Mouse (Mus musculus): ENCODE results near the gene Wdr24.

The Wdr24 gene

DNA sequence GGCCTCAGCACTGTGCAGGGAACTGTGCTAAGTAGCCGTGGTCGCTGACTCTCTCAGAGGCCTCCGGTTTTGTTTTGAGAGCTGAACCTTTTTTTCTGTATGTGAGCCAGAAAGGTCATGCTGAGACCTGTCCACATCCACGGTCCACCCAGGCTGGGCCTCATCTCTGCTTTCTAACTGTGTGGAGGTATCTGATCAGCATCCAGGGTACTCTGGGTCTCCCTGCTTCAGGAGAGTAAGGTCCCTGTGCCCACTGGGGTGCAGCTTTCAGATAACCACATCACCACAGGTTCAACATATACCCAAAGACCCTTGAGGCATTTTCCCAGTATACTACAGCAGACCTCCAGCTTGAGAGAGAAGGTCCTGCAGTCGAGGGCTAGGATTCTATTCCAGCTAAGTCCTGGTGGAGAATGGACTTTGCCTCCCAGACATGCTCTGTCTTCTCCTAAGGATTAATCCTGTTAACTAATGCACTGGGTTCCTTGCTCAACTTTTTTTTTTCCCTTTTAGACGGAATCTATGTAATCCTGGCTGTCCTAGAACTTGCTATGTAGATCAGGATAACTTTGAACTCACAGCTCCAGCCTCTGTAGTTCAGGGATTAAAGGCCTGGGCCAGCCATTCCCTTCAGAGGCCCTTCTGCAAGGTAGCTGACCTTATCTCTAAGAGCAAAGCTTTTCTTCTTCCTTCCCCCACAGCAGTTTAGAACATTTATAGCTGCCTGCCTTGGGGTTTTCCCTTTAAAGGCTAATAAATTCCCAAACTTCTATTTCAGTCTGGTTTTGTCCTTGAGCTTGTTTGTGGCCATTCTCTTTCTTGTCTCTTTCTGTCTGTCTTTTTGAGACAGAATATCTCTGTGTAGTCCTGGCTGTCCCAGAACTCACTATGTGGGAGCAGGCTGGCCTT, 38.5 kb downstream of the Wdr24 start:
- DNase-seq: peak; percentile 34 to 49

DNA sequence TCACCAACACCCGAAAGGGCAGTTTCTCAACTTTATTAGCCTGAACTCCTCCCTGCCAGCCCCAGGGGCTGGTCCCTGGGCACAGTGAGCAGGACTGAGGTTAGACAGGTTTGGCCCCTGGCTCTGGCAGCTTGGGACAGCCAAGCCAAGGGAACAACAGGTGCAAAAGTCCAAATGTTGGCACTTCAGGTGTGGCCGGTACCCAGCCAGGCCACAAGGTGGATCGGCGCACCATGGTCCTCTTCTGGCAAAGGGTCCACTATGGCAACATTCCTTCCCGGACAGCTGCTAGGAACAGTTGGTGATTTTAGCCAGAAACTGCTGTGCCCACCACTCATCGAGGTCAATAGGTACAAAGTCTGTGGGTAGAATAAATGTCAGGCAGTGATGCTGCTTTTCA, 40.3 kb downstream of the Wdr24 start:
- peak; percentile 59 to 73 for DNase-seq

DNA sequence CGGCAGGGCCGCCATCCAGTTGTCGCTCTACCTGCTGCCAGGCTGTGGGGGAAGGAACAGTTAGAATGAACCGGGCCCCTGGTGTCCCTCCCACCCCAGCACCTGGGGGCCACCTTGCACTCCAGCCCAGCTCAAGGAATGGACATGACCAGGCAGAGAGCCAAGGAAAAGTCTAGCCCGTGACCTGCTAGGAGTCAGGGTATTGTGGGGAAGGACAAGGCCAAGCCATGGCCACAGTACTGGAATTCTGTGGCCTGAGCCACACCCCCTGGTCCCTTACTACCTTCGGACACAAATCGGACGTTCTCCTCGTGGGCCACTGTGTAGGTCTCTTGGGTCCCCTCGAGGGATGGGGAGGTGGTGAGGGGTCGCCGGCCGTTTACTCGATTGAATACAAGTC, 40.9 kb downstream of the Wdr24 start:
- DNase-seq: peak; percentile 60 to 61

DNA sequence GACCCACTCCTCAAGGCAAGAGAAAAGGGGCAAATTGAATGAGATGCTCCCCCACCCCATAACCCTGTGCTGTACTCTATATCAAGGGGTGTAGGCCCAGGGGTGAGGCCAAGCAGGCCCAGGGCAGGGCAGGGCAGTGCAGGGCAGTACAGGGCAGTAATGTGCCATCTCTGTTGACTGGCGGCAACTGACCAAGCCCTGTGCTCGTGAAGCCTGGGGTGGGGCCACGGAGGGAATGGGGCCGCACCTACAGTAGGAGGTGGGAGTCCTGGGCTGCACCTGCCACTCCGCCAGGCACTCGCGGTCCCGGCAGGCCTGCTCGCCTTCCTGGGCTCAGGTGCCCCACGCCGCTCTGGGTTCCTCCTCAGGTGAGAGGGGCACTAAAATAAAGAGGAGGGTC, 41.9 kb downstream of the Wdr24 start:
- peak in 1 of 2 experiments; percentile 39 for DNase-seq

DNA sequence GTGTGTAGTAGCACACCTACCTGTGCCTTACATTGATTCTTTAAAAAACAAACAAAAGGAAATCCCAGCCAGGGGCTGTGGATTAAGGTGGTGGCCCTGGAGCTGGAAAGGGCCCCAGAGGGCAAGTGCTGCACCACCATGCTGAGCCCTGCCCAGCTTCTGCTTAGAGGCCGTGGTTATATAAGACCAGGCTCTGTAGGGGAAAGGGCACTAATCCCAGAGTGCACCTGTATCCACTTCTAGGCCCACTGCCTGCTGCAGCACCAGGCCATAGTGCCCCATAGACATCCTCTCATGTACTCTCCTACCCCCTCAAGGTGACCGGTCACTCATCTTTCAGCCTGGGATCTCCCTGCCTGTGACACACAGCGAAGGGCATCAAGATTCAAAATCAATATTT, 42.7 kb downstream of the Wdr24 start:
- peak; percentile 71 to 78 for DNase-seq

DNA sequence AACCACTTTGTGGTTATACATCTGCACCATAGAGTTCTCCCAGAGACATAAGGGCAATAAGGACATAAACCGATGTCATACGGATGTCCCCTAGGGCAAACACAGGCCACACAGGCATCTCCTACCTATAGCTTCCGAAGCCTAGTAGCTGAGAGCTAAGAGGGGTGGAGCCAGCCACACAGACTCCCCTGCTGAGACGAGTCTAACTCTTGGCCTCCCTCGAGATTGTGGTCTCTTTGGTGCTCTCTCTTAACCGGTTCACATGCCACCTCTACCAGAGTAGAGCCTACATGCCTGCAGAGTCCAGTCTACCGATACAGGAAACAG, 44.0 kb downstream of the Wdr24 start:
- no peak for DNase-seq

DNA sequence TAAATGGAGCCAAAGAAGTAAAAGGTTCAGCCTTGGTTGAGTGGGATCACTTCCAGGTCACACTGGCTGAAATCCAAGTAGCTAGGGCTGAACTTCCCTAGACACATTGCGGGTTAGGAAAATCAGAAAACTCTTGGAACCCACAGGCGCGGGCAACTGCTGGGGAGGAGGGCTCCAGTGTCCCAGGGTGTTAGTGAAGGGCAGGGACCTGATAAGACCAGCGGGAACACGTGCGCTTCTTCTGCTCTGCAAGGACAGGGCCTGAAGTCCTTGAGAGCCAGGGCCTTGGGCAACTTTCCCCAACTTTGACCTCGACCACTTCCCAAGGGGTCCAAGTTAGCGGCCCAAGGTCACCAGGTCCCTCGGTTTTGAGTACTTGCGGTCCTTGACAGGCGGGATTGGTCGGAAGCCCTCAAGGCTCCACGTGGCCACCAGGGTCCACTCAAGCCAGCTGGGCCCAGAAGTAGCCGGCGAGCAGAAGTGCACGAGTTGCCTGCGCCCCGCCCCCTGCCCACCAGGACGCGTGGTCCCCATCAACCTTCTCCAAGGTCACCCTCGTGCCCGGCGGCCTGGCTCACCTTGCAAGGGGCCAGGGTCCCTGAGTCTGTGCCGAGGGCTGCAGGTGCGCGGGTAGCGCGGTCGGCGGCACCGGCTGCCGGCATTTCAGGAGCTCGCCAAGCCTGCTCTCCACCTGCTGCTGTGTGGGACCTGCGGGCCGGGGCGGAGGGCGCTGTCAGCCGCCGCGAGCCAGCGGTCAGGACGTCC, 44.6 kb downstream of the Wdr24 start:
- peak; percentile 78 to 84 for DNase-seq

DNA sequence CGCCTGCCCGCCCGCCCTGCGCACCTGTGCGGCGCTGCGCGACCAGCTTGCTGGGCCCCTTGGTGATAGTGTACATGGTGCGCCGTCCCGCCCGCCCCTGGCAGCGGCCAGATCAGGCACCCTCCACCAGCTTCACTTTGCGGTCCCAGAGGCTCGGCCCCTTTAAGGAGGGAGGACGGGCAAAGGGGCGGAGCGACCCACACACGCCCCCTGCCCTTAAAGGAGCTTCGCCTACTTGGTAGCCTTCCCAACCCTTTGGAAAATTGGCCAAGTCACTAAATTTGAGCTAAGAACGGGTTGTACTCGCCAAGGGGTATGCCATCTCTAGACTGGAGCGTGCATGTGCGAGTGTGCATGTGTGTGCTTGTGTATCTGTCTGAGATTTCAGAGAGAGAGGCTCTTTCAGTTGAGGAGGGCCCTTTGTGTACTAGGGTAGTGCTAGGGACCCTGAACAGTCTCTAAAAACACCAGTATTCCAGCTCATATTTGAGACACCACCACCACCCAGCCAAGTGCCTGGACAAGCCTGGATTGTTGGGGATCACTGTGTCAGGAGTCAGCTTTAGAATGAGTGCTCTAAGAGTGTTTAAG, 45.3 kb downstream of the Wdr24 start, which contains the start of gene Mcrip2:
Gene Mcrip2, minus strand, starts transcription at position 164 of the 591 bp plus-strand sequence.
- DNase-seq: peak; percentile 91 to 92

DNA sequence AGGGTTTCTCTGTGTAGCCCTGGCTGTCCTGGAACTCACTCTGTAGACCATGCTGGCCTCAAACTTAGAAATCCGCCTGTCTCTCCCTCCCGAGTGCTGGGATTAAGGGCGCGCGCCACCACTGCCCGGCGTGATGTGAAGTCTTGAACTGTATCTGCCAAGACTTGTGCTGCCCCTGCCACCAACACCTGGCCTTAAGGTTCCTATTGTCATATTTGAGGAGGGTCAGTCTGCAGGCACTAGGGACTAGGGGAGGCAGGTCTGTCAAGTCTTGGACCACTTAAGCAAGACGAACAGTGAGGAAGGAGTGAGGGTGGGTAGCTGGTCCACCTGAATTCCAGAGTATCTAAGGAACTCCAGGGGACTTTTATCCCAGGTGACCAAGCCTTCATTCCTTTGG, 46.1 kb downstream of the Wdr24 start:
- no peak for DNase-seq

DNA sequence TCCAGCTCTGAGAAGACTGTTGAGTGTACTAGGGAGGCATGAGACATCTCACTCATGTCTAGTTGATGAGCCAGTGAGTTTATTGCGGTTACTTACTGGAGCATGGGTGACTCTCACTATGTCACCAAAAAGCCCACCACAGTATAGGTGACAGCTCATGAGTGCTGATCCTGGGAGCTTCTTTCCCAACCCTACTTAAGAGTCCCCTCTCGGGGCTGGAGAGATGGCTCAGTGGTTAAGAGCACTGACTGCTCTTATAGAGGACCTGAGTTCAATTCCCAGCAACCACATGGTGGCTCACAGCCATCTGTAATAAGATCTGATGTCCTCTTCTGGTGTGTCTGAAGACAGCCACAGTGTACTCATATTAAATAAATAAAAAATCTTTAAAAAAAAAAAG, 46.5 kb downstream of the Wdr24 start:
- DNase-seq: no peak

DNA sequence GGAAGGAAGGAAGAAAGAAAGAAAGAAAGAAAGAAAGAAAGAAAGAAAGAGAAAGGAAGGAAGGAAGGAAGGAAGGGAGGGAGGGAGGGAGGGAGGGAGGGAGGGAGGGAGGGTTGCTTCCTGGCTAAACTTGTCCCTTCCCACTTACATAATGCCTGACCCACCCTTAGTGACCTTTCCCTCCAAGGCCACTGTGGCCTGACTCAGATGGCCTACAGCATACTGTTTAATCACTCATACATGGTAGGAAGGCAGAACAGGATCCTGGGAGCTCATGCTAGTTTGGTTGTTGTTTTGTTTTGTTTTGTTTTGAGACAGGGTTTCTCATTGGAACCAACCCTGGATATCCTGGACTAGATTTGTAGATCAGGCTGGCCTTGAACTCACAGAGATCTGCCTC, 48.1 kb downstream of the Wdr24 start:
- peak; percentile 48 to 49 for DNase-seq

DNA sequence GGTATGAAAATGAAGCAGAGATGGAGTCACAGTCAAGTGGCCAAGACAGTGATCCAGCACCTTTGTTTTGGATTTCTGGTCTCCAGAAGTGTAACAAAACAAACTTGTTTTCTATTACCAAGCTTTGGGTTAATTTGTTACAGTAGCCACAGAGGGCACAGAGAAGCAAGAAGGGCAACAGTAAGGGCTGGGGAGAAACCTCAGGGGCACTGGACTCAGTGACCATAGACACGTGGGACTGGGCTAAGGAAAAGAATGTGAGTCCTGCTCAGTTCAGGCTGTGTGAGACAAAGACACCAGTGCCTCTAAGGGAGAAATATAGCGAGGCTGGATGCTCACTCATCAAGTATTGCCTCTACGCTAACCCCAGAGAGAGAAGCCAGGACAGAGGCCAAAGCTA, 49.2 kb downstream of the Wdr24 start:
- peak; percentile 55 to 69 for DNase-seq

DNA sequence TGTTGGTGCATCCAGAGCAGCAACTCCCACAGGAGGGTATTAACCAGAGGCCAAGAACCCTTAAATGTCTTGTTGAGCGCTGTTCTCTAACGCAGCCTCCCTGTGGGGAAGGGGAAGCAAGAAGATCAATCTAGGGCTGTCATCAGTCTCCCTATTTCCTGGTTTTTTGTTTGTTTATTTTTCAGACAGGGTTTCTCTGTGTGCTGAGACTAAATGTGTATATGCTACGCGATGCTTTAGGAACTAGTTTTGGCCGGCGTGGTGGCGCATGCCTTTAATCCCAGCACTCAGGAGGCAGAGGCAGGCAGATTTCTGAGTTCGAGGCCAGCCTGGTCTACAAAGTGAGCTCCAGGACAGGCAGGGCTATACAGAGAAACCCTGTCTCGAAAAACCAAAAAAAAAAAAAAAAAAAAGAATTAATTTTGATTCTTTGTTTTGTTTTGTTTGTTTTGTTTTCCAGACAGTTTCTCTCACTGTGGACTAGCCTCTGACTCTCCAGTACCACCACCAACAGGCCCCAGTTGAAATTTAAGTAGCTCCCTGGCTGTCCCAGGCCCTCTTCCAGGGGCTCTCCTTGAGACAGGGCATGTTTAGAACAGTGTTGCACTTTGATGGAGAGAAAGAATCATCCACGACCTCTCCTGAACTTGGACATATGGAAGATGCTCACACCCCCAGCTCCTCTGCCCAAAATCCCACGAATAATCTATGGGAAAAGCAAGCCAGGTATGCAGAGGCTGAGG, 50.1 kb downstream of the Wdr24 start:
- no peak for DNase-seq

DNA sequence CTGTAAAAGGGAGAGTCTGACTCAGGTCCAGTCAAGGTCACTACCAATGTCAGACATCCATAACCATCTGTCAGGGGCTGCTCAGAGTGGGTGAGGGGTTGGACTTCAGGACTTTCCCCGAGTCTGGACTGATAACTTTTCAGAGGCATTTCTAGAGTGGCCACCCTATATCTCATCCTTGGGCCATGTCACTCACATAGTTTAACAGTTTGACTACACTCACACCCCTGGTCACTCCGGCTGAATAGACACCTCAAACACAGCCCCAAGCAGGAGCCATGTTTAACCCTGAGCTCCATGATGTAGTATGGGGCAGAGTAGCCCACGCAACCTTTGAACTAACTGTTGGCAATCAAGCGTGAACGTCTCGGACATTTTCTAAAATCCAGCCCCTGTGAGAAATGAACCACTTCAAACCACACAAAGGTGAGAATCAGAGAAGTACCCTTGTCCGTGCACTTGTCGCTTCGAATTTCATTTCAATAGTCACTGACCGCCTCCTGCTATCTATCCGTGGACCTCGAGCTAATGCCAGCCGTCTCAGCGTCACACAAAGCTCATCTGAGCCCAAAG, 50.8 kb downstream of the Wdr24 start:
- peak in 1 of 2 experiments; percentile 62 for DNase-seq

DNA sequence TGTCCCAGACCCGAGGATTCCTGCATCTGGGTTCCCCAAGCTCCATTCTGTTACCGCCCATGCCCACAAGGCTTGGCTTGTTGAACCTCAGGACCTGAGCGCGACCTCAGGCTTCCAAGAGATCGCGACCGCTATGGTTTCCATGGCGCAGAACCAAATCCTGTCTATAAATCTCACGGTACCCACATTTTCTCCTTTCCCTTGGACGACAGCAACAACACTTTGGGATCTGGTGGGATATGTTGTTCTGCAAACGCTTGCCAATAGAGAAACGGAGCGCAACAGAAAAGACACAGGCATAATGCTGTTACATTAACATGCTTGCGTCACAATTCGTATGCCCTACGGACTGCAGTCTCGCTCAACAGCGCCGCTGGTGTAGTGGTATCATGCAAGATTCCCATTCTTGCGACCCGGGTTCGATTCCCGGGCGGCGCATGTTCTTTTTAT, 51.3 kb downstream of the Wdr24 start, which contains the start of gene Mettl26:
Gene Mettl26, plus strand, starts transcription at position 354 of the 450 bp plus-strand sequence.
- DNase-seq: peak; percentile 93 to 95

DNA sequence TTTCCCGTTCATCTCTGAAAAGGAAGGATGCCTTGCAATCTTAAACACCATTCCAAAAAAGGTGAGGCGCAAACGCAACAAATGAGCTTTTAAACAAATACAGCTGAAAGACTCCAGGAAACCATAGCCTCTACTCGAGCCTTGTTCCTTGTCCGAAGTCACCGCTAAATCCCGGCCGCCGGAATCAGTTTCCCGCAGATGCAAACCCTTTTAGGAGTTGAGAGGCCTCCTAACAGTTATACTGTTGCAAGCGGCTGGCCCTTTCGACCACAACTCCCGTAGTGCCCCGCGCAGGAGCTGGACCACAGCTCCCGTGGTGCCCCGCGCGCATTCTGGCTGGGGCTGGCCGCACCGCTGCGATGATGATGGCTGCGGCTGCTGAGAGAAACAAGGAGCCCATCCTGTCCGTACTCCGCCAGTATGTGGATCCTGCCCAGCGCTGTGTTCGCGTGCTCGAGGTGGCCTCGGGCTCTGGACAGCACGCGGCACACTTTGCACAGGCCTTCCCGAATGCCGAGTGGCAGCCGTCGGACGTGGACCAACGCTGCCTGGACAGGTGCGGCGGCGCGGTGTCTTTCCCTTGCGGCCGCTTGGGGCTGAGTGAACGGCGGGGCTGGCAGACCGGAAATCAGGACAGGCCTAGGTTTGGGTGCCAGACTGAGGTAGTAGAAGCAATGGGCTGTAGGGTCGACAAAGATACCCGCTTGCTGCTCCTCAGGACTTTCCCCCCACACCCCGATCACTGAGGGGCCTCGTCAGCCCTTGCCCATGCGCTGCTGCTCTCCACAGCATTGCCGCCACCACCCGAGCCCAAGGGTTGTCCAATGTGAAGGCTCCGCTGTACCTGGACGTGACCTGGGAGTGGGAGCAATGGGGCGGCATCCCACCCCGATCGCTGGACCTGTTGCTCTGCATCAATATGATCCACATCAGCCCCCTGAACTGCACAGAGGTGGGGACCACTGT, 52.0 kb downstream of the Wdr24 start:
- peak; percentile 92 to 94 for DNase-seq

DNA sequence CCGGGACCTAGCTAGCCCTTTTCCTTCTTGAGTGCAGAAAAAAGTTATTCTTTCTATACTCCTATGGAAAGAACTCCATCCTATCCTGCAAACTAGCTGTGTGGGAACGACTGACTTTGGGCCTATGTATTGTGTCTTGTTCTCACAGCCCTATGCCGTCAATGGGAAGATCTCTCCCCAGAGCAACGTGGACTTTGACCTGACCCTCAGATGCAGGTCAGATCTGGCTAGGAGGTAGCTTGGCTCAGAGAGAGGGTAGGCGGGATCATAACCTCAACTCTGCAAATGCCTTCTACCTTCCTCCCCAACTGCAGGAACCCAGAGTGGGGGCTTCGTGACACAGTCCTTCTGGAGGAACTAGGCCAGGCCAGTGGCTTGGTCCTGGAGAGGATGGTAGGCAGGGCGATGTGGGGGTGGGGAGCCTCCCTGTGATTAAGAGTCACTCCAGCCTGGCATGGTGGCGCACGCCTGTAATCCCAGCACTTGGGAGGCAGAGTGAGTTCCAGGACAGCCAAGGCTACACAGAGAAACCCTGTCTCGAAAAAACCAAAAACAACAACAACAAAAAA, 53.0 kb downstream of the Wdr24 start:
- DNase-seq: peak; percentile 81 to 87

DNA sequence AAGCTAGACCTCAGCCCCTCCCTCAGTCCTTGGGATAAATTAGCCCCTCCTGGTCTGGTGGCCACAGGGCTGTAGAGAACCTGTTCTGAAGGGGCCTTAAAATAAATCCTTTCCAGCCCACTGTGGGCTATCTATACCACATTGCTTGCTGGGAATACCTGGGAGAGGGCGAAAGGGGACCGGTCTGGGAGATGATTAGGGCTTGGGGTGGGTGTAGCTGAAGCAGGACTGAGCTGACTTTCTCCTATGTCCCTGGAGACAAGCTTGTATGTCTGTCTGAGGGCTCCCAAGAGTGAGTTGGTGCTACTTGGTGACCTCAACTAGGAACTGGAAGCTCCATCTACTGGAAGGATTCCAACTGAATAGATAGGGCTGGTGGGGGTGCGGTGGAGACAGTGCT, 53.6 kb downstream of the Wdr24 start:
- no peak for DNase-seq

DNA sequence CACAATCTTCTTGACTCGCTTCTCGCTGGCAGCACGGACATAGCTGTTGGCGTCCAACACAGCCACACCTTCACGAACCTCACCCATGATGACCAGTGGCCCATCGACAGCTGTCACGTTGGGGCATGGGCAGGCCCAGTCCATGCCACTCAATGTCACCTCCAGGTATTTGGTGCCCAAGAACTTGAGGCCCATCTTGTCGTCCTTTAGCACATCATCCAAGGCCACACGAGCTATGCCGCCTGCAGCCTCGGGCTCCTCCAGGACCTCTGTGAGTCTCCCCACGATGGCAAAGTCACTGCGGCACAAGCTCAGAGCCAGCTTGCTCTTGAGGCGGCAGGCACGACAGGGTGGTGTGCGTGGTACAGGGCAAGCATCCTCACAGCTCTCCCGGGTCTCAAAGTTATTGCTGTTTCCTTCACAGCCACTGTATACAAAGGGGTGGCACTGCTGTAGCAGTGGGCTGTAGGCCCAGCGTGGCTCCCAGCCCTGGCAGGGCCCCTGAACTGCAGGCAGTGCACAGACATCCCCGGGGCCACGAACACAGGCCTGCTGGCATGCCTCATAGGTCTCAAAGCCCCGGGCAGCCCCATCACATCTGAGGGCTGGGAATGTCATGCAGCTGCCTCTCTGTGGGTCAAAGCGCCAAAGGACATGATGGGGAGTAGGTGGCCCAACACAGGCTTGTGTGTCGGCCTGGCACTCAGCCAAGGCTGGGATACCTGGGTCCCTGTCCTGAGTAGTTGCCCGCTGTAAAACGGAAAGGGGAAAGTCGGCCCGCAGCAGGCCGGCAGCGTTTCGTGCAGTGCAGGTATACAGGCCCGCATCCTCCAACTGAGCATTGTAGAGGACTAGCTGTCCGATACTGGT, 54.5 kb downstream of the Wdr24 start:
- DNase-seq: peak in 1 of 2 experiments; percentile 32
